Mouse (Mus musculus): ENCODE results near the gene Ube2o. TPM values are rescaled to one million over a fixed set of nuclear protein-coding genes. Genes with fewer than 3 reads are reported as not detected.

Ube2o gene
- polyA plus RNA-seq, 1 experiment = 7.9 TPM

- WGBS = under 1% methylated on average over 63 of the region's 63 CpGs
- no peak for TF ChIP-seq CTCF (IDR thresholded peaks at IDR 0.05; ENCODE audit: extremely low read depth, insufficient read length, insufficient replicate concordance, low read depth, low read length)
- TF ChIP-seq POLR2A (IDR thresholded peaks at IDR 0.05; ENCODE audit: low read depth, low read length) = no peak
- Histone ChIP-seq H3K36me3 (ENCODE audit: control insufficient read depth, insufficient read depth, low read length) (0 out of 2 replicates have a peak, but pooled peaks cover 4% of the 10 kb centered on the region), H3K27ac (ENCODE audit: insufficient read depth, low read depth, low read length) (peak overlapping the region; percentile 59), H3K4me3 (ENCODE audit: low read depth, low read length) (peak overlapping the region; percentile 82), H3K4me1 (ENCODE audit: control insufficient read depth, insufficient read depth, insufficient read length, low read length) (peaks cover 22% of the 10 kb centered on the region), H3K27me3 (ENCODE audit: control insufficient read depth, insufficient read depth, low read length) (0 out of 2 replicates have a peak, but pooled peaks cover 5% of the 10 kb centered on the region)
Observed at GRCm38 (mm10) chr11:116533341-116534153, 47.7 kb downstream of the Ube2o start.

- under 1% methylated on average over 50 of the region's 50 CpGs for WGBS
- Histone ChIP-seq H3K27me3 (ENCODE audit: control insufficient read depth, insufficient read depth, low read length) (0 out of 2 replicates have a peak, but pooled peaks cover 5% of the 10 kb centered on the region), H3K4me1 (ENCODE audit: control insufficient read depth, insufficient read depth, insufficient read length, low read length) (peaks cover 22% of the 10 kb centered on the region), H3K4me3 (ENCODE audit: low read depth, low read length) (peak overlapping the region; percentile 82), H3K36me3 (ENCODE audit: control insufficient read depth, insufficient read depth, low read length) (0 out of 2 replicates have a peak, but pooled peaks cover 4% of the 10 kb centered on the region), H3K27ac (ENCODE audit: insufficient read depth, low read depth, low read length) (peak overlapping the region; percentile 77)
- TF ChIP-seq CTCF (IDR thresholded peaks at IDR 0.05; ENCODE audit: extremely low read depth, insufficient read length, insufficient replicate concordance, low read depth, low read length) (no peak), POLR2A (IDR thresholded peaks at IDR 0.05; ENCODE audit: low read depth, low read length) (no peak)
Observed at GRCm38 (mm10) chr11:116532810-116533338, 48.4 kb downstream of the Ube2o start.

- 1% methylated on average over 30 of the region's 30 CpGs for WGBS
- Histone ChIP-seq H3K36me3 (ENCODE audit: control insufficient read depth, insufficient read depth, low read length) (0 out of 2 replicates have a peak, but pooled peaks cover 4% of the 10 kb centered on the region), H3K27me3 (ENCODE audit: control insufficient read depth, insufficient read depth, low read length) (0 out of 2 replicates have a peak, but pooled peaks cover 5% of the 10 kb centered on the region), H3K27ac (ENCODE audit: insufficient read depth, low read depth, low read length) (peak overlapping the region; percentile 77), H3K4me3 (ENCODE audit: low read depth, low read length) (peak overlapping the region; percentile 82), H3K4me1 (ENCODE audit: control insufficient read depth, insufficient read depth, insufficient read length, low read length) (peaks cover 22% of the 10 kb centered on the region)
- TF ChIP-seq POLR2A (IDR thresholded peaks at IDR 0.05; ENCODE audit: low read depth, low read length) (no peak), CTCF (IDR thresholded peaks at IDR 0.05; ENCODE audit: extremely low read depth, insufficient read length, insufficient replicate concordance, low read depth, low read length) (no peak)
Observed at GRCm38 (mm10) chr11:116532262-116532809, 48.9 kb downstream of the Ube2o start.

GRCm38 (mm10) chr11:116531371-116532191, 49.7 kb downstream of the Ube2o start:
- Histone ChIP-seq H3K27me3 (ENCODE audit: control insufficient read depth, insufficient read depth, low read length) (0 out of 2 replicates have a peak, but pooled peaks cover 5% of the 10 kb centered on the region), H3K27ac (ENCODE audit: insufficient read depth, low read depth, low read length) (peak overlapping the region; percentile 77; the same call in 1 of the 2 replicates), H3K4me1 (ENCODE audit: control insufficient read depth, insufficient read depth, insufficient read length, low read length) (peaks cover 22% of the 10 kb centered on the region), H3K36me3 (ENCODE audit: control insufficient read depth, insufficient read depth, low read length) (0 out of 2 replicates have a peak, but pooled peaks cover 4% of the 10 kb centered on the region), H3K4me3 (ENCODE audit: low read depth, low read length) (peak overlapping the region; percentile 82)
- 2% methylated on average over 48 of the region's 48 CpGs for WGBS
- no peak for TF ChIP-seq POLR2A (IDR thresholded peaks at IDR 0.05; ENCODE audit: low read depth, low read length)
- no peak for TF ChIP-seq CTCF (IDR thresholded peaks at IDR 0.05; ENCODE audit: extremely low read depth, insufficient read length, insufficient replicate concordance, low read depth, low read length)

- Histone ChIP-seq H3K4me3 (ENCODE audit: low read depth, low read length) (peak within 1 kb of the TSS; percentile 82), H3K4me1 (ENCODE audit: control insufficient read depth, insufficient read depth, insufficient read length, low read length) (peaks cover 22% of the 10 kb centered on the region), H3K27me3 (ENCODE audit: control insufficient read depth, insufficient read depth, low read length) (0 out of 2 replicates have a peak, but pooled peaks cover 5% of the 10 kb centered on the region), H3K27ac (ENCODE audit: insufficient read depth, low read depth, low read length) (peak within 1 kb of the TSS; percentile 77; the same call in 1 of the 2 replicates), H3K36me3 (ENCODE audit: control insufficient read depth, insufficient read depth, low read length) (no peaks in the 10 kb centered on the region)
- WGBS = 30% methylated on average over 11 of the region's 11 CpGs
- TF ChIP-seq CTCF (IDR thresholded peaks at IDR 0.05; ENCODE audit: extremely low read depth, insufficient read length, insufficient replicate concordance, low read depth, low read length) (no peak), POLR2A (IDR thresholded peaks at IDR 0.05; ENCODE audit: low read depth, low read length) (no peak)
Observed at GRCm38 (mm10) chr11:116530187-116531147, 50.8 kb downstream of the Ube2o start, which contains the start of gene Sphk1. Gene Sphk1 (plus strand): TSS chr11:116530925.

All from small intestine, adult 2 months (tissue).